Mouse (Mus musculus): ENCODE data around the gene Gria4. TPM values are rescaled to one million over a fixed set of nuclear protein-coding genes. Genes with fewer than 3 reads are reported as not detected.

Gene Gria4
- total and polyA plus RNA-seq, 3 experiments: under 0.01 TPM; not detected in 2

- no peaks in the 10 kb centered on the region for H3K9me3 ChIP-seq (replicated peaks)
- DNase-seq (ENCODE audit: low spot score) (no peak), ATAC-seq (ENCODE audit: extremely low read depth, insufficient number of reproducible peaks, low FRiP score, poor library complexity, severe bottlenecking) (no peak)
- H3K4me3 ChIP-seq (ENCODE audit: low read depth, low read length): no peak overlapping the region
- no peaks in the 10 kb centered on the region for H3K27me3 ChIP-seq (ENCODE audit: insufficient read depth, low read length)
- no peaks in the 10 kb centered on the region for H3K4me1 ChIP-seq (ENCODE audit: insufficient read depth, low read depth, low read length)
- H3K36me3 ChIP-seq (replicated peaks): no peaks in the 10 kb centered on the region
- TF ChIP-seq GATA2 (IDR thresholded peaks at IDR 0.05; ENCODE audit: borderline replicate concordance, low read depth, low read length) (no peak), TAL1 (conservative IDR thresholded peaks at IDR 0.05; ENCODE audit: low read depth, low read length) (no peak), POLR2AphosphoS5 (IDR thresholded peaks at IDR 0.05; ENCODE audit: insufficient replicate concordance, low read depth, low read length) (no peak), CTCF (IDR thresholded peaks at IDR 0.05; ENCODE audit: low read depth, low read length) (no peak), GATA1 (IDR thresholded peaks at IDR 0.05; ENCODE audit: borderline replicate concordance, low read length) (no peak)
Observed at GRCm38 (mm10) chr9:4665691-4666090, 130.3 kb downstream of the Gria4 start.

DNA sequence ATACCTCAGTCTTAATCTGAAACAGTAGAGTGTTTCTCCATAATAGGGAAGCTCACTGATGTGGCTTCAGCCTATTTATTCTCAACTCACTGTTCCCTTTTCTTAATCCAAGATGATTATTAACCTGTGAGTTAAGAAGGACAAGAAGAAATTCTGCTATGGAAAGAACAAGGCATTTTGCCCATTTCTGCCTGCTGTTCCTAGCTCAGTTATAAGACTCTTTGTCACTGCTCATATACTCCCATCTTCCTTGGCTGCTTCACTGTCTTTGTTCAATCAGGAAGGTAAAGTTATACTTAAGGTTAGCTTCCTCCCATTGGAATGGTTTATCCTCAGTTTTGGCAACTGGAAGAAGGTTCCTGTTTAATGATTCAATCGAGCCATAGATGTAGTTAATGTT lies 133.6 kb downstream of the Gria4 start:
- Histone ChIP-seq H3K36me3 (replicated peaks) (no peaks in the 10 kb centered on the region), H3K4me1 (ENCODE audit: insufficient read depth, low read depth, low read length) (no peaks in the 10 kb centered on the region), H3K9me3 (replicated peaks) (no peaks in the 10 kb centered on the region), H3K27me3 (ENCODE audit: insufficient read depth, low read length) (no peaks in the 10 kb centered on the region), H3K4me3 (ENCODE audit: low read depth, low read length) (no peak overlapping the region)
- ATAC-seq (ENCODE audit: extremely low read depth, insufficient number of reproducible peaks, low FRiP score, poor library complexity, severe bottlenecking): no peak
- TF ChIP-seq POLR2AphosphoS5 (IDR thresholded peaks at IDR 0.05; ENCODE audit: insufficient replicate concordance, low read depth, low read length) (no peak), GATA1 (IDR thresholded peaks at IDR 0.05; ENCODE audit: borderline replicate concordance, low read length) (no peak), TAL1 (conservative IDR thresholded peaks at IDR 0.05; ENCODE audit: low read depth, low read length) (no peak), CTCF (IDR thresholded peaks at IDR 0.05; ENCODE audit: low read depth, low read length) (no peak), GATA2 (IDR thresholded peaks at IDR 0.05; ENCODE audit: borderline replicate concordance, low read depth, low read length) (no peak)
- no peak for DNase-seq (ENCODE audit: low spot score)

GRCm38 (mm10) chr9:4658951-4659350 lies 137.1 kb downstream of the Gria4 start:
- Histone ChIP-seq H3K27me3 (ENCODE audit: insufficient read depth, low read length) (no peaks in the 10 kb centered on the region), H3K4me3 (ENCODE audit: low read depth, low read length) (no peak overlapping the region), H3K9me3 (replicated peaks) (no peaks in the 10 kb centered on the region), H3K36me3 (replicated peaks) (no peaks in the 10 kb centered on the region), H3K4me1 (ENCODE audit: insufficient read depth, low read depth, low read length) (no peaks in the 10 kb centered on the region)
- DNase-seq (ENCODE audit: low spot score): no peak
- TF ChIP-seq GATA2 (IDR thresholded peaks at IDR 0.05; ENCODE audit: borderline replicate concordance, low read depth, low read length): no peak
- ATAC-seq (ENCODE audit: extremely low read depth, insufficient number of reproducible peaks, low FRiP score, poor library complexity, severe bottlenecking): no peak

- DNase-seq (ENCODE audit: low spot score) (no peak), ATAC-seq (ENCODE audit: extremely low read depth, insufficient number of reproducible peaks, low FRiP score, poor library complexity, severe bottlenecking) (no peak)
- H3K4me3 ChIP-seq (ENCODE audit: low read depth, low read length): no peak overlapping the region
- H3K9me3 ChIP-seq (replicated peaks): no peaks in the 10 kb centered on the region
- no peaks in the 10 kb centered on the region for H3K4me1 ChIP-seq (ENCODE audit: insufficient read depth, low read depth, low read length)
- H3K27me3 ChIP-seq (ENCODE audit: insufficient read depth, low read length): no peaks in the 10 kb centered on the region
- TF ChIP-seq GATA2 (IDR thresholded peaks at IDR 0.05; ENCODE audit: borderline replicate concordance, low read depth, low read length) (no peak), GATA1 (IDR thresholded peaks at IDR 0.05; ENCODE audit: borderline replicate concordance, low read length) (no peak), TAL1 (conservative IDR thresholded peaks at IDR 0.05; ENCODE audit: low read depth, low read length) (no peak), POLR2AphosphoS5 (IDR thresholded peaks at IDR 0.05; ENCODE audit: insufficient replicate concordance, low read depth, low read length) (no peak), CTCF (IDR thresholded peaks at IDR 0.05; ENCODE audit: low read depth, low read length) (no peak)
- no peaks in the 10 kb centered on the region for H3K36me3 ChIP-seq (replicated peaks)
Observed at GRCm38 (mm10) chr9:4654333-4654732, 141.7 kb downstream of the Gria4 start.

DNA sequence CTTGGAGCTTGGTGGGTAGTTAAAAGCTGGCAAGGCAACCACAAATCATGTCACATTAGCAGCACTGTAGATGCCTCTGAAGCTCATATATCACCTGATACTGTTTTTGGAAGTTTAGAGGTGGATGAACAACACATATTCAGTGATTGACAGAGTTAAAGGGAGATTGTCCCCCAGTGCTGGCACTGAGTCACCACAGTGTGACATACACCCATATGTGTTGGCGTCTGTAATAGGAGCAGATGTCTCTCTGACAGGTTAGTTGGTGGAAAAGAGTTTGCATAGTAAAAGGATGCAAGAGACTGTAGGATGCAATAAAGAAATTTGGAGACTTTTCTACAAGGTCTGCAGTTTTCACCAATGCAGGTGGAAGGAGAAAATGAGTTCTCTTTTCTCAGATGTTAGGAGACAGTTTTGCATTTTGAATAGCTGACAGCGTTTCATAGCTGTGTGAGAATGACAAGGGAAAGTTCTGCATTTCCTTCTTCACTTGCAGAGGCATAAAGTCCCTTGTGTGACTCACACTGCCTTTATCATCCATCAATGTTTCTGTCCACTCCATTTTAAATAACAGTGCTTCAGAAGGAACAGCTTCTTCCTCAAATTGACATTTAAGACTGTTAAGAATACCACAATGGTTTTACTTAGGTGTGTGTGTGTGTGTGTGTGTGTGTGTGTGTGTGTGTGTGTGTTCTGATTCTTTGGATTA lies 156.7 kb downstream of the Gria4 start:
- Histone ChIP-seq H3K36me3 (replicated peaks) (no peaks in the 10 kb centered on the region), H3K4me1 (ENCODE audit: insufficient read depth, low read depth, low read length) (no peaks in the 10 kb centered on the region), H3K9me3 (replicated peaks) (no peaks in the 10 kb centered on the region), H3K27me3 (ENCODE audit: insufficient read depth, low read length) (no peaks in the 10 kb centered on the region), H3K4me3 (ENCODE audit: low read depth, low read length) (no peak overlapping the region)
- no peak for TF ChIP-seq GATA1 (IDR thresholded peaks at IDR 0.05; ENCODE audit: borderline replicate concordance, low read length)
- TF ChIP-seq GATA2 (IDR thresholded peaks at IDR 0.05; ENCODE audit: borderline replicate concordance, low read depth, low read length): no peak
- TF ChIP-seq POLR2AphosphoS5 (IDR thresholded peaks at IDR 0.05; ENCODE audit: insufficient replicate concordance, low read depth, low read length): no peak
- TF ChIP-seq TAL1 (conservative IDR thresholded peaks at IDR 0.05; ENCODE audit: low read depth, low read length): no peak
- no peak for TF ChIP-seq CTCF (IDR thresholded peaks at IDR 0.05; ENCODE audit: low read depth, low read length)
- no peak for DNase-seq (ENCODE audit: low spot score)
- ATAC-seq (ENCODE audit: extremely low read depth, insufficient number of reproducible peaks, low FRiP score, poor library complexity, severe bottlenecking): no peak

DNA sequence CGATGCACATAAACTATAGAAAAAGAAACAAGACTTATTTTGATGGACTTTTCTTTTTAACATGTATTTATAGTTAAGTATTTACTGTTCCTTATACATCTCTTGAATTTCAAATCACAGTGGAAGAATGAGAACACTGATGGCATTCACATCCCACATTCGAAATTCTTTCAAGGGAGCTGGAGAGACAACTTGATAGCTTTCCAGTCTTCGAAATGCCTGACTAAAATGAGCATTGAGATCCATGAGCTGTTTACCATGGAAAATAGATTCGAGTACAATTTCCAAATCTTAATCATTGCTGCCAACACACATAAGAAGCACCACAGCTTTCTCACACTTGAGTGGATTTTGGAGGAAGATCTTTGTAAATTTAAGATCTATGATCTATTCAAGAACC lies 164.1 kb downstream of the Gria4 start:
- no peak for ATAC-seq (ENCODE audit: extremely low read depth, insufficient number of reproducible peaks, low FRiP score, poor library complexity, severe bottlenecking)

More for the DNA sequence above, 164.1 kb downstream of the Gria4 start:
- DNase-seq (ENCODE audit: low spot score): no peak
- Histone ChIP-seq H3K9me3 (replicated peaks) (no peaks in the 10 kb centered on the region), H3K36me3 (replicated peaks) (no peaks in the 10 kb centered on the region), H3K4me1 (ENCODE audit: insufficient read depth, low read depth, low read length) (no peaks in the 10 kb centered on the region), H3K4me3 (ENCODE audit: low read depth, low read length) (no peak overlapping the region), H3K27me3 (ENCODE audit: insufficient read depth, low read length) (no peaks in the 10 kb centered on the region)
- TF ChIP-seq CTCF (IDR thresholded peaks at IDR 0.05; ENCODE audit: low read depth, low read length): no peak
- TF ChIP-seq GATA2 (IDR thresholded peaks at IDR 0.05; ENCODE audit: borderline replicate concordance, low read depth, low read length): no peak
- no peak for TF ChIP-seq GATA1 (IDR thresholded peaks at IDR 0.05; ENCODE audit: borderline replicate concordance, low read length)
- no peak for TF ChIP-seq POLR2AphosphoS5 (IDR thresholded peaks at IDR 0.05; ENCODE audit: insufficient replicate concordance, low read depth, low read length)
- no peak for TF ChIP-seq TAL1 (conservative IDR thresholded peaks at IDR 0.05; ENCODE audit: low read depth, low read length)

Measured in G1E (cell line).